Mouse (Mus musculus) spleen, postnatal 36 days (tissue): ENCODE results near the gene Rtn4r.
"Not testable (repeated sequence)": the region's sequence is repeated elsewhere in the genome, so short reads cannot be mapped to it uniquely, and the experiment has no call there.

Source experiments
- DNase-seq, 2 experiments: peaks; one replicate each; pipeline ENCODE4 v3.0.0; 2022; ENCODE audit warnings: low spot score in 2 of 2, mixed read lengths in 1 of 2

Gene Rtn4r

GRCm38 (mm10) chr16:18194208-18194985 is 67.0 kb downstream of the Rtn4r start:
- DNase-seq = no peak

GRCm38 (mm10) chr16:18195068-18195467 is 67.6 kb downstream of the Rtn4r start:
- peak in 1 of 2 experiments; percentile 7 for DNase-seq

GRCm38 (mm10) chr16:18195561-18195960 is 68.1 kb downstream of the Rtn4r start:
- DNase-seq = not testable (repeated sequence)

GRCm38 (mm10) chr16:18197881-18198280 is 70.4 kb downstream of the Rtn4r start:
- DNase-seq = no peak

GRCm38 (mm10) chr16:18198365-18199098 is 71.1 kb downstream of the Rtn4r start:
- no peak for DNase-seq

- DNase-seq = no peak
Observed at GRCm38 (mm10) chr16:18200062-18200461, 72.6 kb downstream of the Rtn4r start.

GRCm38 (mm10) chr16:18201620-18202019 is 74.2 kb downstream of the Rtn4r start:
- no peak for DNase-seq
